ENCODE assay signal across 24 mouse cellular contexts in genomic region chrX:161021548-161021947, GRCm38 (mm10). TPM values are rescaled to one million over a fixed set of nuclear protein-coding genes. Genes with fewer than 3 reads are reported as not detected.
DNase-seq lines count a peak whose midpoint lies in the region; ATAC-seq lines count a peak whose summit lies in the region.
"Had no signal": no experiment of that assay in that cellular context is flagged by ENCODE, and none has a peak within 500 bp of the region (broad histone marks: within the 10 kb centered on the region; RNA-seq: fewer than 3 reads in every experiment).

No protein-coding gene starts in this region.

- no peak overlapping the region for H3K4me3 ChIP-seq in hindbrain, embryonic 10.5 days
- H3K4me3 ChIP-seq in hindbrain, embryonic 16.5 days (ENCODE audit: low read length) = no peak overlapping the region
- no peak overlapping the region for H3K4me3 ChIP-seq in hindbrain, embryonic 12.5 days
- H3K4me3 ChIP-seq: erythroblast, embryonic 14.5 days; forebrain, embryonic 12.5 days; heart, embryonic 13.5 days; hindbrain, embryonic 15.5 days; intestine, embryonic 15.5 days; layer of hippocampus, adult 2 months; left cerebral cortex, adult 2 months; limb, embryonic 12.5 days; lung, embryonic 15.5 days had no signal

- DNase-seq in hindbrain, embryonic 10.5 days (ENCODE audit: low spot score) = peak; percentile 10
- DNase-seq in embryo, embryonic 10.5 days (ENCODE audit: low spot score) = peak; percentile 14
- peak; percentile 7 for DNase-seq in retina, postnatal 1 day
- DNase-seq in spleen, postnatal 14 days (ENCODE audit: low spot score in 2 of 2) = no peak
- DNase-seq: adrenal gland, postnatal 10 days; B cell, adult 2 months; cerebellum, adult 2 months; cerebellum, postnatal 25 days; forebrain, postnatal 0 days; heart, postnatal 14 days; kidney, adult 2 months; kidney, postnatal 36 days had no signal

- peaks cover 27% of the 10 kb centered on the region for H3K27me3 ChIP-seq in hindbrain, embryonic 10.5 days (ENCODE audit: insufficient read depth, poor library complexity, severe bottlenecking)
- H3K27me3 ChIP-seq in hindbrain, embryonic 16.5 days (replicated peaks; ENCODE audit: control insufficient read depth, insufficient read depth, low read length) = no peaks in the 10 kb centered on the region; the same call in 1 of the 2 replicates
- H3K27me3 ChIP-seq in hindbrain, embryonic 12.5 days = 0 out of 2 replicates have a peak, but pooled peaks cover 17% of the 10 kb centered on the region
- H3K27me3 ChIP-seq: heart, embryonic 13.5 days; hindbrain, embryonic 15.5 days; intestine, embryonic 15.5 days; lung, embryonic 15.5 days had no signal

- H3K36me3 ChIP-seq in hindbrain, embryonic 10.5 days = no peaks in the 10 kb centered on the region
- no peaks in the 10 kb centered on the region for H3K36me3 ChIP-seq in hindbrain, embryonic 16.5 days (ENCODE audit: control insufficient read depth, insufficient read depth, low read length)
- H3K36me3 ChIP-seq in hindbrain, embryonic 12.5 days = no peaks in the 10 kb centered on the region
- H3K36me3 ChIP-seq: forebrain, embryonic 12.5 days; heart, embryonic 13.5 days; hindbrain, embryonic 15.5 days; intestine, embryonic 15.5 days; limb, embryonic 12.5 days; lung, embryonic 15.5 days had no signal

- ATAC-seq in hindbrain, embryonic 16.5 days = no peak
- peak; percentile 40 for ATAC-seq in hindbrain, embryonic 12.5 days (ENCODE audit: low FRiP score)
- ATAC-seq: forebrain, postnatal 0 days; intestine, embryonic 15.5 days had no signal

- H3K4me2 ChIP-seq in hindbrain, embryonic 16.5 days (ENCODE audit: low read length) = no peak overlapping the region
- no peak overlapping the region for H3K4me2 ChIP-seq in hindbrain, embryonic 12.5 days (replicated peaks)
- H3K4me2 ChIP-seq: forebrain, embryonic 12.5 days; heart, embryonic 13.5 days; hindbrain, embryonic 15.5 days; intestine, embryonic 15.5 days; limb, embryonic 12.5 days; lung, embryonic 15.5 days; midbrain, embryonic 11.5 days had no signal

- H3K9me3 ChIP-seq in hindbrain, embryonic 10.5 days = no peaks in the 10 kb centered on the region
- no peaks in the 10 kb centered on the region for H3K9me3 ChIP-seq in hindbrain, embryonic 16.5 days (ENCODE audit: control insufficient read depth, low read length)
- H3K9me3 ChIP-seq in hindbrain, embryonic 12.5 days (replicated peaks) = no peaks in the 10 kb centered on the region
- H3K9me3 ChIP-seq: forebrain, embryonic 12.5 days; heart, embryonic 13.5 days; hindbrain, embryonic 15.5 days; intestine, embryonic 15.5 days; limb, embryonic 12.5 days; lung, embryonic 15.5 days had no signal

- no peak overlapping the region for H3K9ac ChIP-seq in hindbrain, embryonic 16.5 days (ENCODE audit: low read depth, low read length)
- no peak overlapping the region for H3K9ac ChIP-seq in hindbrain, embryonic 12.5 days
- H3K9ac ChIP-seq: forebrain, embryonic 12.5 days; forebrain, postnatal 0 days; heart, embryonic 13.5 days; hindbrain, embryonic 15.5 days; intestine, embryonic 15.5 days; limb, embryonic 12.5 days; lung, embryonic 15.5 days had no signal

- no peaks in the 10 kb centered on the region for H3K4me1 ChIP-seq in hindbrain, embryonic 10.5 days (replicated peaks)
- no peaks in the 10 kb centered on the region for H3K4me1 ChIP-seq in hindbrain, embryonic 16.5 days (ENCODE audit: control insufficient read depth, insufficient read depth, low read depth, low read length)
- H3K4me1 ChIP-seq in hindbrain, embryonic 12.5 days = no peaks in the 10 kb centered on the region
- H3K4me1 ChIP-seq: forebrain, embryonic 12.5 days; heart, embryonic 13.5 days; hindbrain, embryonic 15.5 days; intestine, embryonic 15.5 days; limb, embryonic 12.5 days; lung, embryonic 15.5 days had no signal

- no peak overlapping the region; the same call in 1 of the 2 replicates for H3K27ac ChIP-seq in hindbrain, embryonic 10.5 days
- no peak overlapping the region for H3K27ac ChIP-seq in hindbrain, embryonic 16.5 days (ENCODE audit: low read depth, low read length)
- no peak overlapping the region for H3K27ac ChIP-seq in hindbrain, embryonic 12.5 days
- H3K27ac ChIP-seq: forebrain, embryonic 12.5 days; heart, embryonic 13.5 days; hindbrain, embryonic 15.5 days; intestine, embryonic 15.5 days; layer of hippocampus, adult 2 months; left cerebral cortex, adult 2 months; limb, embryonic 12.5 days; lung, embryonic 15.5 days had no signal

- 72% methylated on average over 7 of the region's 7 CpGs for WGBS in hindbrain, embryonic 10.5 days
- 56% methylated on average over 7 of the region's 7 CpGs for WGBS in hindbrain, embryonic 16.5 days
- 73% methylated on average over 7 of the region's 7 CpGs for WGBS in hindbrain, embryonic 12.5 days

RNA-seq across cellular contexts. Expression of gene Cdkl5, which starts 27.0 kb away (rescaled TPM):
- 2.2 and 2.3 TPM in 2 replicates for polyA plus RNA-seq in hindbrain, embryonic 10.5 days (2016; fragmentation: Nextera tagmentation; extraction: Ambion mirVana)
- 4.4 and 4.9 TPM in 2 replicates for polyA plus RNA-seq in hindbrain, embryonic 16.5 days (2015; fragmentation: Nextera tagmentation; extraction: Ambion mirVana)
- polyA plus RNA-seq in hindbrain, embryonic 12.5 days (2016; fragmentation: Nextera tagmentation; extraction: Ambion mirVana) = 2.5 and 2.7 TPM in 2 replicates
- polyA plus RNA-seq: erythroblast, embryonic 14.5 days had no signal

Comparison
In these comparisons a context has a peak if more than half of its experiments do, and no peak if none do; other contexts are left out.
1. DNase-seq: peak in hindbrain, embryonic 10.5 days (single experiment), embryo, embryonic 10.5 days (single experiment) and retina, postnatal 1 day (single experiment); none in spleen, postnatal 14 days (0 of 2).